Mouse (Mus musculus) layer of hippocampus, adult 18-20 months (tissue): ENCODE measurements around the gene Clec3b. TPM values are rescaled to one million over a fixed set of nuclear protein-coding genes. Genes with fewer than 3 reads are reported as not detected.
A peak's percentile ranks its signal among the peaks of the same experiment; 100 is the strongest.

ENCODE experiments used
- DNase-seq, 2 experiments: peaks; one replicate each; pipeline ENCODE4 v3.0.0; 2022; ENCODE audit warnings: low spot score in 2 of 2
- total RNA-seq, 2 experiments: library from RNA; stranded (reverse); gene quantifications; 2 replicates each; pipeline ENCODE4 v1.2.3; 2021

The Clec3b gene
- total RNA-seq, 2 experiments from 2014 or later = 1.7 to 2.4 TPM

DNA sequence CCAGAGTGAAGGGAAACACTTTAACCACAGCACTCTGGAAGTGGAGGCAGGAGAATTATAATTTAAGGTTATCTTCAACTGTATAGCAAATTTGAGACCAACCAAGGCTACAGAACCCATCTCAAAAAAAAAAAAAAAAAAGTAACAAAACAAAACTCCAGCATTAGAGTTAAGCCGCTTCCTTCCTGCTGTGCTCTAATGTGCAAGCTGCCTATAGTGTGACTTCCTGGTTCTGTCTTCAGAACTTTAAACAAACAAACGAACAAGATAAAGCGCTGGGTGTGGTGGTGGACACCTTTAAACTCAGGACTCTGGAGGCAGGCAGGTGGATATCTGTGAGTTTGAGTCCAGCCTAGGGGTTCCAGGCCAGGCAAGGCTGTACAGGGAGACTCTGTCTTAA, 1.3 kb downstream of the Clec3b start:
- no peak for DNase-seq

DNA sequence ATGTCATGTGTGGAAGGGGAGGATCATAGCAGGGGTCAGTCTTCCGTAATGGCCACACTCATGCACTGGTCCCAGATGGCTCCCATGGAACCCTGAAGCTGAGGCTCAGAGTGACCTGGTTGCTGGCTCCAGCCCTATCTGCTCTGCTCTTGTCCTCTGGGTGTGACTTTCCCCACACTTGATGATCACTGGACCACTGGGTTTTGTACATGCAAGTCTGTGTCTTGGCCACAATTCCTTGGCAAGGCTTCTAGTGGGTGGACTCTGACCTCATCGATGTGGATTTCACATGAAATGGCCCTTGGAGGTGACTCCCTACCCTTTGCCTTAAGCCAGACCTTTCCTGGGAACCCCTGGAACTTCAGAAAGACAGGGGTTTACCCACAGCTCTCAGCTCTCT, 2.4 kb downstream of the Clec3b start:
- DNase-seq = no peak

DNA sequence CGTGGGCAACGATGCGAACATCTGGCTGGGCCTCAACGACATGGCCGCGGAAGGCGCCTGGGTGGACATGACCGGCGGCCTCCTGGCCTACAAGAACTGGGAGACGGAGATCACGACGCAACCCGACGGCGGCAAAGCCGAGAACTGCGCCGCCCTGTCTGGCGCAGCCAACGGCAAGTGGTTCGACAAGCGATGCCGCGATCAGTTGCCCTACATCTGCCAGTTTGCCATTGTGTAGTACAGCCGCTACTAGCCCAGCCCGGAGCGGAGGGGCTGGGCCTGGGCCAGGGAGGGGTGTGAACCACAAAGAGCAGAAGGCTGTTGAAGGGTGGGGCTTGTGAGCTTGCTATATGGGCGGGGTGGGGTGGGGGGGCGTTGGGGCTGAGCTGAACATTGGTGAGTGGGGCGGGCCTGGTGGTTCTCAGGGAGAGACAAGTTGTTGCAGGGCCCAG, 6.2 kb downstream of the Clec3b start:
- DNase-seq = peak in 1 of 2 experiments; percentile 34

DNA sequence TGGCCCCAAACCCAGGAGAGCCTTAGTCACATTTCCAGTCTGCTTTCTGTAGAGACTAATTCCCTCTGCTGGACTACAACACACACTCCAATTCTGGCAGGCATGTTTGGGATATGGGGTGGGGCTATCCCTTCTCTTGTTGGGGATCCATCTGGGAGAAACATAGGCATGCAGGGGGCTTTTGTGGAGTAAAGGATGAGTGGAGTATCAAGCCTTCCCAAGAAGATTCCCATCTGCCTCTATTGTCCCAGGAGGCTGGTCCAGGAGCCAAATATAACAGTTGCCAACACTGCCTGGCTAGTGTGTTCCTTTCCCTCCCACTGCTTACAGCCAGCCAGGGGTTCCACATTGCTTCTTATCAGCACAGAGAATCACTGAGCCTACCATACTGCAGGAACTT, 7.0 kb downstream of the Clec3b start:
- peak in 1 of 2 experiments; percentile 15 for DNase-seq

DNA sequence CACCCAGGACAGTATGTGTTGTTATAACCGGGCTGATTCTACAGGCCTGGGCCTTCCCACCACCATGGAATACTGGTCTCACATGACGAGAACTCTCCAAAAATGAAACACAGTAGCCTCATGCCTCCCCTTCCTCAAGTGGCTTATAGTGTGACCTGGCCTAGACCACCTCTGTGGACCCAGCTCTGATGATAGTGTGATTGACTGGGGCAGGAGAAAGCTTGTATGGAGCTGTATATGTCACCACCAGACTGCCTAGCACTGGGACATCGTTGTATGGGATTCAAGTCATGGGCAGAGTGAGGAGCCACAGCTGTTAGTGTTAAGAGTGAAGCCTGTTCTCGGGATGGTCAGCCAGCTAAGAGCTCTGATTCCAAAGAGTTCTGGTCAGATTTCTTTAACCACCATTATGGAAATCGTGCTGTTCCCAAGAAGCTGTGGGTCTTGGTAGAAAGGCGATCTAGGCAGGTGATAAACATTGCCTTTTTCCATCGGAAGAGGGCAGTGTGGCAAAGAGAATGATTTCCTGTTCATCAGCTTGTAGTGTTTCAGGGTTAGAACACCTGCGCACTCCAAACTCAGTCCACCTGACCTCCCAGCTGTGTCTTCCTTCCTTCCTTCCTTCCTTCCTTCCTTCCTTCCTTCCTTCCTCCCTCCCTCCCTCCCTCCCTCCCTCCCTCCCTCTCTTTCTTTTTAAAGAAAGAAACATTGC, 7.5 kb downstream of the Clec3b start:
- peak in 1 of 2 experiments; percentile 54 for DNase-seq

DNA sequence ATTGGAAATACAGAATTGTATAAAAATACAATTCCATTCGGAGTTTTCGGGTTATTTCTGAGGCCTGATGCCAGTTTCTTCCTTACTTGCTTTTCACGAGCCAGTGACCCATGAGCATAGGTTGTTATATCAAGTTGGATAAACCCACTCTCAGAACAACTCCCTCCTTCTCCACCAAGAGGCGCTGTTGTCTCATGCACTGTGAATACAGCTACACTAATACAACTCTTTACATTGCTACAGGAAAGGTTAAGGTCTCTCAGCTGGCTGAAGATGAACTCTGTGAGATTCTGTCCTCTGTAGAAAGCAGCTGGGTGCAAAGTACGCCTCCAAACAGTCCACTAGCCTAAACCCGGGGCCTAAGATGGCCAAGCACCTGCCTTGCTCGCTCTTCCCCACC, 8.6 kb downstream of the Clec3b start:
- peak in 1 of 2 experiments; percentile 79 for DNase-seq

DNA sequence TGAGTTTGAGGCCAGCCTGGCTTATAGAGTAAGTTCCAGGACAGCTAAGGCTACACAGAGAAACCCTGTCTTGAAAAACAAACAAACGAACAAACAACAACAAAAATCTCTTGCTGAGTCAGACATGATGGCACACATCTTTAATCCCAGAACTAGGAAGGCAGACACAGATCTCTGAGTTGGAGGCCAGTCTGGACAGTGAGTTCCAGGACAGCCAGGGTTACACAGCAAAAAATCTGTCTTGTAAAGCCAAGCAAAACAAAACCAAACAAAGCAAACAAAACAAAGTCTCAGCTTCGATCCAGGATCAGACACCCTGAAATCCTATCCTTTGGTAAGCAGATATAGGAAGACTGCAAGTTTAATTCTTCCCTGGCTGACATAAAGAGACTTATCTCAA, 11.0 kb downstream of the Clec3b start:
- no peak for DNase-seq

DNA sequence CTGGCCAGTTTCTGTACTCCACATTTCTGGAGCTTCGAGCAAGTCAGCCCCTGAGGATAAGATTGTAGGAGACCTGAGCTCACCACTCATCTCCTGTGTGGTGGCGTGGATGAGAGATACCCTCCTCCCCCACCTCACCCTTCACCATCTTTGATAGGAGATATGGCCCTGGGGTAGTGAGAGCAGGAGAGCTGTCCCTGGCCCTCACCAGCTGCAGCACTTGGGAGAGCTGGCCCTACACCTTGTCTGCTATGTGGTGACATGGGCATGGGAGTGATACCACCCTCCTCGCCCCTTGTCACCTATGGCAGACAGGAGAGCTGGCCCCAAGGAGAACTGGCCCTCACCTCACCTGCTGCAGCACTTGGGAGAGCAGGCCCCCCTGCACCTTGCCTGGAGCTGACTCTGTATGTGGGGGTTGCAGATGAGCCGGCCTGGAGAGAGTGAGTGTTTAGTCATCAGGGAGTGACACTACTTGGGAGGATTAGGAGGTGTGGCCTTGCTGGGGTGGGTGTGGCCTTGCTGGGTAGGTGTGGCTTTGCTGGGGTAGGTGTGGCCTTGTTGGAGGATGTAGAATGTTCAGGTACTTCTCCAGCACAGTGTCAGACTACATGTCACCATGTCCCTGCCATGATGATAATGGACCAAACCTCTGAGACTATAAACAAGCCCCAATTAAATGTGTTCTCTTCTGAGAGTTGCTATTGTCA, 12.4 kb downstream of the Clec3b start:
- no peak for DNase-seq

DNA sequence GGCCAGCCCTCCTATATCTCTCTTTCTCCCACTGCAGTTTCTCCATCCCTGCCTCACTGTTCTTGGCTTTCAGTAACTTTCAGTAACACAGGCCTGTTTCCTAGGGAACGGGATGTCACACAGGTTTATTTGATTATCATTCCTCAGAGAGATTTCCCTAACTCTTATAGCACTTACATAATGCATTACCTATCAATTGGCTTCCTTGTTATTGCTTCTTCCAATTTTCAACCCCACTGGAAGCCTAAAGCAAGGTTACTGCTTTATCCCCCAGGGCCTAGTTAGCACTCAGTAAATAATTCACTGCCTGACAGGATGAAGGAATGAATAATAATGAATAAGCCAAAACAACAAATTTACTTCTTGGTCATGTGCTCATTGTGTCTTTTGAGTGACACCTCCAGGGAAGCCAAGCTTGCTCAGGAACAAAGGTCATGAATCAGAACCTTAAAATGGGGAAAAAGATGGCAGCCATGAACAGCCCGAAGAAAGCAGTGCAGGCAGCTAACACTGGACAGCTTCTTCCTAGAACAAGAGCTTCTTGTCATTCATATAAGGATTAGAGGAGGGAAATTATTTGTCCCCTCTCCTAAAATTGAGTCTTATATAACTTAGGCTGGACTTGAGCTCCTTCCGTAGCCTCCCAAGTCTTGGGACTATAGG, 15.2 kb downstream of the Clec3b start:
- no peak for DNase-seq

DNA sequence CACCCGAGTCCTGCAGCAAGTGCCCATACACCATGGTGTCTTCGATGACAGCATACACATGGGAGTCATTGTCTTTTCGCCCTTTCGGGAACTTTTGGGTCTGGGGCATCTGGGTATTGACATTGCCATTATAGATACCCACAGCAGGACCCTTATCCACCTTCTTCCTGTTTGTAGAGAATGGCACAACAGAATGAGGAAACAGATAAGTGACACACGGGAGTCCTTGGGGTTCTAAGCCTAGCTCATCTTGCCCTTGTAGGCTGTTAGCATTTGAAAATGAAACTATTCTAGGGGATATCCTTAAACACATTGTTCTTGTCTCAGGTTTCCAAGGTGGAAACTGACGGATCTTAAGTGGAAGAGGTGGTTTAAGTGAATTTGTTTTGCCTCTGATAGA, 23.0 kb downstream of the Clec3b start:
- no peak for DNase-seq

DNA sequence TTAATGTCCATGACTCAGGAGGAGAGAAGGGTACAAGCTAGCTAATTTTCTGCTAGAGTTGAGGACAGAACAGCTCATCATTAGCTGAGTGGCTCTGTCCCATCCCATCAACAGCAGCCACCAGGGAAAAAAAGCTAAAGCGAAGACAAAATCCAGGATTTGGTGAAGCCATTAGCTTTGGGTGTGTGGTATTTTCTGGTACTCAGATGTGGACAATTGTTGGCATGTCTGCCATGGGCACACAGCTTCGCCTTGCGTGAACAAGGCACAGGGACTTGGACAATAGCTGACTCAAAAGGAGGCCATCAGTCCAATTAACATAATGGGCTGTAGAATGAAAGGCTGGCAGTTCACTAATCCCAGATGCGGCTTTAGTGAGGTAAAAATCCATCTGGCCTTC, 23.6 kb downstream of the Clec3b start:
- DNase-seq = no peak

DNA sequence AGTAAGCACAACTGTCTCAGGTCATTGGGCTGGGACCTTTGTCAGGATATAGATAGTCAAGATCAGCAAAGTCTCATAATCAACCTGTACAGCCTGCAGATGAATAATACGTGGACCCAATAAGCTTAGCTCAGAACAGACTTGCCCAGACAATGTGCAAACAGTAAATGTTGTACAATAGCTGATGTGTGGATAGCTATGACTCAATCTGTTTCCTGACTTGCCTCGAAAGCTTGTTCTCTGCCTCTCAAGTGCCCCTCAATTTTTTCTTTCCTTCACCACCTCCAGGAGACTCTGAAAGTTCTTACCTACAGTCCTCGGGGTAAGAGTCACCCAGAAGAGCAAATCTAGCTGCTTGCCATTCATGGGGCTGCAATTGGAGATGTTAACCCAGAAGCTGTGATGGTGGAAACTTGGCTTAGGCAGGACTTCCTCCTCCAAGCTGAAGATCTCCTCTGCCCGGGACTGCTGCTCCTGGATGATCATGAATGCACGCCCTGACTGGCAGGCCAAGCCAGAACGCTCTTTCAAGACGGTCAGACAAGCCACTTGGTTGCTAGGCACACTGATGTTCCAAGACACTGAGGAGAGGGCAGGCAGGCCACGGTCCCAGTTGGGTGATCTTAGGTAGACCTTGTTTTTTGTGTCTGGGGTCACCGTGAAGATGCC, 26.8 kb downstream of the Clec3b start:
- DNase-seq = no peak

DNA sequence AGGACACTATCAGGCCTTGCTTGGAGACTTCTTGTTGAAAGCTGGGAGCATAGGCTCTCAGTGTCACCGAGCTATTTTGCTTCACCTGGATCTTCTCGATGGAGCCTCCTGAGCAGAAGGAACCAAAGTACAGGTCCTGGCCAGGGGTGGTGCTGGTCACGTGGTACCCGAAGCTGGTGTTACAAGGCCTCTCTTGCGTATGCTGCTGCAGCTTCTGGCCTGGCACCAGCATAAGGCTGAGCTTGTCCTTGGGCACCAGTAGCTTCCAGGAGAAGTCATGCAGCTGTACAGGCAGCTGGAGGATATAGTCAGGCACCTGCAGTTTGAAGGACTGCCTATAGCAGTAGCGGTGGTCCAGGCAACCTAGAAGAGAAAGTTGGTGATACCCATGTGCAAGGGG, 29.3 kb downstream of the Clec3b start:
- DNase-seq = no peak

DNA sequence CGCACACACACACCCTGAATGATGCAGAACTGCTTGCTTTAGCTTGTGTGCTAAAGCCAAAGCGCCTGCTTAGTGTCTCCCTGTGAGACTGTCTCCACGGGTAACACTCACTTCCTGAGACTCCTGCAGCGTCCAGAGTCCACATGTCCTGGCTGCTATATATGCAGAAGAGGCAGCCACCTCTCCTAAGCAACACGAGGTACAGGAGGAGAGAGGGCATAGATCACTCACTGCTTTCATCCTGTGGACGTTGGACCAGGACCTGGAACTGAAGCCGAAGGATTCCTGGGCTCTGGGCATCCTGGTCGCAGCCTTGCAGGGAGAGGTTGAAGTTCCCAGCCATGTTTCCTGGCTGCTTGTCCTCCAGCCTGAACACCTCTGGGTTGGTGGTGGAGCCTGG, 32.5 kb downstream of the Clec3b start:
- DNase-seq = no peak

DNA sequence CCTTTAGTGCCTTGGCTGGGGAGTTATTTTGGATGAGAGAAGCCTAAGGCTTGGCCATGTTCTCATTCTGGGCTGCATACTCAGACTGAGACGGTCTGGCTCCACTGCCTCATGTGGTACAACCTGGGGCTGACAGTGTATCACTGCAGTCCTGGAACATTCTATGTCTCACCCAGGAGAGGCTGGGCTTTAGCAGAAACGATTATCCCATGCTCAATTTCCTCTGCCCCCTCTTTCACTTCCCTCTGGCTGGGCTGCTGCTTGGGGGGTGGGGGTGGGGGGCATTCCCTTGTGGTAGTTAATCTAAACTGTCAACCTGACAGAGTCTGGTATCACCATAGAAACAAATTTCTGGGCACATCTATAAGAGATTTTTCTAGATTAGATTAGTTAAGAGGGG, 34.8 kb downstream of the Clec3b start:
- no peak for DNase-seq

DNA sequence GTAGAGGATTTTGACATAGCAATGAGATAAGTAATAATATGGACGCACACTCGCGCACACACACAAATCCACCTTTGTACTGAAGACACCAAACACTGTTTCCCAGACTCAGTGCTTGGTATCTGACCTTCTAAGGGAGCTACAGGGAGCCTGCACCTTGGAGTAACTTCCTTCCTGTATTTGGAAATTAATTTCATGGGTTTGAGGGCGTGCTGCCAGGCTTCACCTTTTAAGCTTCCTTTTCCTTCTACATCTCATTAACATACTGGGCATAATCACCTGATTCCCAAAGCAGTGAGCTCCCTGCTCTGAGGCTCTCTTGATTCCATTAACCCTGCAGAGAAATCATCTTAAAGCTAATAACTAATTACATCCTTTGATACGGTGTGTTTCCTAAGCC, 35.4 kb downstream of the Clec3b start:
- no peak for DNase-seq

DNA sequence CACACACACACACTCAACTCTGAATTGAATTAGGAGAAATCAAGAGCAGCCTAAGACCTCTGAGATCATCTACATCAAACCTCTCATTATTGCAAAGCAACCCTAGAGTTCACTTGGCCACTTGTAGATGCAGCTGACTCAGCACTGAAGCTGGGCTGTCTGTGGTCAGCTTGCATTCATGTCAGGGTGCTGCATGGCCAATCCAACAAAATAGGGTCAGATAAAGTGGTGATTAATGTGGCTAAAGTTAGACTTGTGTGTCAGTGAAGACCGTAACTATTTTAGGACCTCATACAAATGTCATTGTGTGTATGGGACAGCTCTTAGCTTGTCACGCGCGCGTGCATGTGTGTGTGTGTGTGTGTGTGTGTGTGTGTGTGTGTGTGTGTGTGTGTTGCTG, 36.8 kb downstream of the Clec3b start:
- no peak for DNase-seq

DNA sequence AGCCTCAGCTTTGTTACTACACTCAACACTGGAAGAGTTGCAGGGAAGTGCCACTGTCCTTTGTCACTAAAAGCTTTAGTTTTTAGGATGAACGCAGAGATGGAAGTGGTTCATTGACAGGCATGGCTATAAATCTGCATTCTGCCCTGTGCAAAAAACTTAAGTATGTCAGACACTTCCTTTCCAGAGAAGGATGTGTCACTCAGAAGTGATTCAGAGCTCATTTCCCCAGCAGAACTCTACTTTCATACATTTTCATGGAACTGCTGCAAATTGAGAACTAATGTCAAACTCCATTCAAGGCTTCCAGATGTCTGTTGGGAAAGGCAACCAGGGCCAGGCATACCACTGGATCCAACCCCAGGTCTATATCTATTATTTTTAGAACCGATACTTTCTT, 37.5 kb downstream of the Clec3b start:
- DNase-seq = no peak

DNA sequence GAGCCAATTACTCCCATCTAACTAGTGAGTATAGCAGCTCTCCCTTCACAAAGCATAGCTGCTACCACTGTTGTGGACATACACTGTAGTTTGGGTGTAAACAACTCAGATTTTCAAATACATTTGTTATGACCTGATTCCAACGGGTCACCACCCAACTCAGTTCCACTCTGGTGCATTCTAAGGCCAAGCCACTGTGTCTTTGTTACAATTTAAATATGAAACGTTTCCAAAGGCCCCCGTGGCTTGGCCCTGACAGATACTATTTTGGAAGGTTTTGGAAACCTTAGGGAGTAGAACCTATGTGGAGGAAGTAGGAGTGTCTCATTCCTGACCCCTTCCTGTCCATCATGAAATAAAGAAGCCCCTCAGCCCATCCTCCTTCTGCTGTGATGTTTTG, 49.4 kb downstream of the Clec3b start:
- DNase-seq = no peak

DNA sequence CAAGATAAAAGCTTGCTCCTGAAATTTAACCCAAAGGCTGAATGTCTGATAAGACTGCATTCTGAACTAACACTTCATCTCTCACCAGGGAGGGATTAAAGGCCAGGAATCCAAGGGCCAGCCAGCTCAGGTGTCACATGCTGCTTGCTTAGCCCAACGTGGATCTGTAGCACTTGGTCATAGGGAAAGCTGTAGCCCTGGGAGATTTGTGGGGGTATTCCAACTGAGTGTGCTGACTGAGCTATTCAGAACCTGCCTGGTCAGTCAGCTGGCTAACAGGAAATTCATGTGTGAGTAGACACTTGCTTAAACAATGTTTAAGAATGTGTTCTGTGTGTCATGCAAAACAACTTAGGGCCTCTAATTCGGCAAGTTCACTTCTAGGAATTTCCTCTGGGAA, 55.8 kb downstream of the Clec3b start:
- no peak for DNase-seq

DNA sequence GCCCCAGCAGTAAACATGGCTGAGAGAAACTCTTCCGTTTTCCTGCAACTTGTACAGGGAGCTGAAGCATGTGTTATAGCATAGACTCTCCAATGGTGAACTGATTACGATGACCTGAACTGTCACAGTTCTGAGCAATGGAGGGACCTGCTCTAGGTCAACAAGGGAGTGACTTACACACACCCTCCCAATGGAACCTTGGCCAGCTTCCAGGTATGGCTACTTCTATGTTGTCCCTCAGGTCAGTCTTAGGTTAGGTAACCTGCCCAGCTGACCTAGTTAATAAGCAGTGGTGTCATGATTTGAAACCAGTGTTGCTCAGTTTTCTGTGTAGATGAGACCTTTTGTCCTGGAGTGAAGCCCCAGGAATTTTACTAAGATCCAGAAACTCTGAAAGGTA, 56.2 kb downstream of the Clec3b start:
- DNase-seq = no peak
